Mouse (Mus musculus): ENCODE measurements at regions not wholly inside any gene's neighbourhood (a gene's known extent, or its start where the extent isn't known, plus 50 kb on each side); places are given as distances from the start of the nearest gene placed in this dataset.

- Histone ChIP-seq H3K4me1 (ENCODE audit: insufficient read depth, low read length) (no peaks in the 10 kb centered on the region), H3K4me3 (ENCODE audit: low read depth, low read length) (no peak overlapping the region), H3K27ac (ENCODE audit: low read depth, low read length) (no peak overlapping the region), H3K9ac (replicated peaks; ENCODE audit: low read length, poor library complexity, severe bottlenecking) (no peak overlapping the region), H3K27me3 (ENCODE audit: insufficient read depth, low read length) (no peaks in the 10 kb centered on the region), H3K9me3 (ENCODE audit: low read length) (no peaks in the 10 kb centered on the region), H3K36me3 (ENCODE audit: insufficient read depth, low read length) (no peaks in the 10 kb centered on the region), H3K4me2 (ENCODE audit: low read depth, low read length, poor library complexity, severe bottlenecking) (no peak overlapping the region)
- TF ChIP-seq CTCF (IDR thresholded peaks at IDR 0.05) = peak; percentile 79
- ATAC-seq (ENCODE audit: low FRiP score) = no peak
- peak; percentile 51 for DNase-seq (ENCODE audit: low spot score)
- 47% methylated on average over 1 of the region's 1 CpGs for WGBS
Measured at GRCm38 (mm10) chrX:152918212-152918611, 88.1 kb upstream of the Usp51 start.

GRCm38 (mm10) chrX:152926991-152927390 is 79.3 kb upstream of the Usp51 start:
- Histone ChIP-seq H3K9ac (replicated peaks; ENCODE audit: low read length, poor library complexity, severe bottlenecking) (no peak overlapping the region), H3K36me3 (ENCODE audit: insufficient read depth, low read length) (no peaks in the 10 kb centered on the region), H3K4me3 (ENCODE audit: low read depth, low read length) (no peak overlapping the region), H3K27ac (ENCODE audit: low read depth, low read length) (no peak overlapping the region), H3K4me1 (ENCODE audit: insufficient read depth, low read length) (no peaks in the 10 kb centered on the region), H3K27me3 (ENCODE audit: insufficient read depth, low read length) (no peaks in the 10 kb centered on the region), H3K4me2 (ENCODE audit: low read depth, low read length, poor library complexity, severe bottlenecking) (no peak overlapping the region), H3K9me3 (ENCODE audit: low read length) (no peaks in the 10 kb centered on the region)
- peak; percentile 85 for TF ChIP-seq CTCF (IDR thresholded peaks at IDR 0.05)
- WGBS = 53% methylated on average over 3 of the region's 3 CpGs
- DNase-seq (ENCODE audit: low spot score) = peak; percentile 53
- 0 out of 2 replicates have a peak, but pooled peaks have one; percentile 47 for ATAC-seq (ENCODE audit: low FRiP score)

GRCm38 (mm10) chrX:152946201-152946600 is 60.1 kb upstream of the Usp51 start:
- WGBS = 23% methylated on average over 3 of the region's 3 CpGs
- no peak for ATAC-seq (ENCODE audit: low FRiP score)
- Histone ChIP-seq H3K4me1 (ENCODE audit: insufficient read depth, low read length) (no peaks in the 10 kb centered on the region), H3K27me3 (ENCODE audit: insufficient read depth, low read length) (no peaks in the 10 kb centered on the region), H3K4me3 (ENCODE audit: low read depth, low read length) (no peak overlapping the region), H3K4me2 (ENCODE audit: low read depth, low read length, poor library complexity, severe bottlenecking) (no peak overlapping the region), H3K9ac (replicated peaks; ENCODE audit: low read length, poor library complexity, severe bottlenecking) (no peak overlapping the region), H3K9me3 (ENCODE audit: low read length) (no peaks in the 10 kb centered on the region), H3K27ac (ENCODE audit: low read depth, low read length) (no peak overlapping the region), H3K36me3 (ENCODE audit: insufficient read depth, low read length) (no peaks in the 10 kb centered on the region)
- DNase-seq (ENCODE audit: low spot score) = peak; percentile 39
- TF ChIP-seq CTCF (IDR thresholded peaks at IDR 0.05) = no peak

Data from midbrain, postnatal 0 days (tissue).